Mouse (Mus musculus): ENCODE results near the gene Ifna4.

Ifna4 gene

GRCm38 (mm10) chr4:88865011-88865569 is 23.4 kb downstream of the Ifna4 start:
- no peak for DNase-seq (ENCODE audit: low spot score in 2 of 2)

- DNase-seq (ENCODE audit: low spot score in 2 of 2), result peak; percentile 69 to 86
Measured at GRCm38 (mm10) chr4:88867366-88867925, 25.8 kb downstream of the Ifna4 start.

GRCm38 (mm10) chr4:88867926-88868911 is 26.6 kb downstream of the Ifna4 start:
- peak; percentile 42 to 53 for DNase-seq (ENCODE audit: low spot score in 2 of 2)

GRCm38 (mm10) chr4:88872691-88873090 is 31.0 kb downstream of the Ifna4 start:
- peak in 1 of 2 experiments; percentile 48 for DNase-seq (ENCODE audit: low spot score in 2 of 2)

GRCm38 (mm10) chr4:88875435-88876095 is 33.9 kb downstream of the Ifna4 start:
- no peak for DNase-seq (ENCODE audit: low spot score in 2 of 2)

- DNase-seq (ENCODE audit: low spot score in 2 of 2), result no peak
Measured at GRCm38 (mm10) chr4:88876520-88876919, 34.9 kb downstream of the Ifna4 start.

- no peak for DNase-seq (ENCODE audit: low spot score in 2 of 2)
Measured at GRCm38 (mm10) chr4:88878246-88878645, 36.6 kb downstream of the Ifna4 start.

GRCm38 (mm10) chr4:88878772-88879171 is 37.1 kb downstream of the Ifna4 start:
- DNase-seq (ENCODE audit: low spot score in 2 of 2), result no peak

- DNase-seq (ENCODE audit: low spot score in 2 of 2), result no peak
Measured at GRCm38 (mm10) chr4:88880101-88880500, 38.4 kb downstream of the Ifna4 start, which contains the start of gene Ifne. TSS of gene Ifne (minus strand) at chr4:88880201.

- DNase-seq (ENCODE audit: low spot score in 2 of 2), result no peak
Measured at GRCm38 (mm10) chr4:88888236-88888635, 46.6 kb downstream of the Ifna4 start.

Data from thymus, postnatal 10 days (tissue).